Mouse (Mus musculus): Measurements from ENCODE around the gene Znfx1. TPM values are rescaled to one million over a fixed set of nuclear protein-coding genes. Genes with fewer than 3 reads are reported as not detected.

The Znfx1 gene
- polyA plus RNA-seq, 1 experiment from 2014 or later: 6.7 TPM

DNA sequence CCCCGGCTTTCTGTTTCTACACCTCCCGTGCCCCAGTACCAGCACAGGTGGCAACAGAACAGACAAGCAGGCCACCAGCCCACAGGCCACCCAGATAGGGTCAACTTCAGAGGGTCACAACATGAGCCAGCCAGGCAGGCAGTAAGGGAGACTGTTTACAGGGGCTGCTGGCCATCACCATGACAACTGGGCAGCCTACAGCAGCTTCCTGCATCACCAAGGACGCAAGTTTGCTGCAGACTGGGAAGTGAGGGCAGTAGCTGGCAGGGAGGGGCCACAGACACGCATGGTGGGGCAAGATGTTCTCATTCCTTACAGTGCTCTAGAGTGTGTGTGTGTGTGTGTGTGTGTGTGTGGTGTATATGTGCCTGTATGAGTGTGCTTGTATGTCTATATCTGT lies 18.8 kb upstream of the Znfx1 start:
- H3K4me2 ChIP-seq: no peak overlapping the region
- no peak overlapping the region for H3K27ac ChIP-seq
- peaks cover 16% of the 10 kb centered on the region for H3K4me1 ChIP-seq (replicated peaks)
- no peaks in the 10 kb centered on the region for H3K9me3 ChIP-seq
- WGBS: 31% methylated on average over 4 of the region's 4 CpGs
- H3K4me3 ChIP-seq (replicated peaks): no peak overlapping the region
- no peaks in the 10 kb centered on the region for H3K36me3 ChIP-seq
- H3K27me3 ChIP-seq: peaks cover 10% of the 10 kb centered on the region; the same call in 1 of the 2 replicates
- H3K9ac ChIP-seq (replicated peaks): 0 out of 2 replicates have a peak overlapping the region, but pooled peaks have one; percentile 6
- 0 out of 2 replicates have a peak, but pooled peaks have one; percentile 58 for ATAC-seq (ENCODE audit: insufficient number of reproducible peaks, insufficient read depth, low FRiP score, low TSS enrichment, low read depth)

DNA sequence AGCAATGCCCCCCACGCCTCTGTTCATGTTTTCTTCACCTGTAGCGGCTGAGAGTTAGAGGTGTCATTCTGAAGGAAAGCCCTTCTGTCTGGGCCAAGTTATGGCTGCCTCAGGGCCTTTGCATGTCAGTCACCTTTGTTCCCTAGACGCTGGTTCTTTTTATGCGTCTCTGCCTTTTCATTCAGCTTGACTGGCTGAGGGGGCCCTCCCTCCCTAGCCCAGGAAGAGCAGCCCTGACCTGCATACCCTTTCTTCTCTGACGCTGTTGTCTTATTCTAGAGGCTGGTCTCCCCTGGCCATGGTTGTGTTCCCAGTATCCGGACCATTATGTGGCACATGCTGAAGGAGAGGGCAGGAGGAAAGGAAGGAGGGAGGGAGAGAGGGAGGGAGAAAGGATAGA lies 18.3 kb upstream of the Znfx1 start:
- Histone ChIP-seq H3K36me3 (no peaks in the 10 kb centered on the region), H3K4me3 (replicated peaks) (no peak overlapping the region), H3K27me3 (peaks cover 10% of the 10 kb centered on the region; the same call in 1 of the 2 replicates), H3K4me1 (replicated peaks) (peaks cover 16% of the 10 kb centered on the region), H3K4me2 (no peak overlapping the region), H3K27ac (no peak overlapping the region), H3K9me3 (no peaks in the 10 kb centered on the region), H3K9ac (replicated peaks) (no peak overlapping the region)
- ATAC-seq (ENCODE audit: insufficient number of reproducible peaks, insufficient read depth, low FRiP score, low TSS enrichment, low read depth): no peak
- 67% methylated on average over 6 of the region's 6 CpGs for WGBS

- no peak for ATAC-seq (ENCODE audit: insufficient number of reproducible peaks, insufficient read depth, low FRiP score, low TSS enrichment, low read depth)
- 87% methylated on average over 3 of the region's 3 CpGs for WGBS
- peaks cover 16% of the 10 kb centered on the region for H3K4me1 ChIP-seq (replicated peaks)
- peaks cover 10% of the 10 kb centered on the region; the same call in 1 of the 2 replicates for H3K27me3 ChIP-seq
- H3K9me3 ChIP-seq: no peaks in the 10 kb centered on the region
- H3K9ac ChIP-seq (replicated peaks): no peak overlapping the region
- no peak overlapping the region for H3K4me2 ChIP-seq
- H3K36me3 ChIP-seq: no peaks in the 10 kb centered on the region
- no peak overlapping the region for H3K4me3 ChIP-seq (replicated peaks)
- no peak overlapping the region for H3K27ac ChIP-seq
Measured at GRCm38 (mm10) chr2:167080387-167080786, 17.6 kb upstream of the Znfx1 start.

DNA sequence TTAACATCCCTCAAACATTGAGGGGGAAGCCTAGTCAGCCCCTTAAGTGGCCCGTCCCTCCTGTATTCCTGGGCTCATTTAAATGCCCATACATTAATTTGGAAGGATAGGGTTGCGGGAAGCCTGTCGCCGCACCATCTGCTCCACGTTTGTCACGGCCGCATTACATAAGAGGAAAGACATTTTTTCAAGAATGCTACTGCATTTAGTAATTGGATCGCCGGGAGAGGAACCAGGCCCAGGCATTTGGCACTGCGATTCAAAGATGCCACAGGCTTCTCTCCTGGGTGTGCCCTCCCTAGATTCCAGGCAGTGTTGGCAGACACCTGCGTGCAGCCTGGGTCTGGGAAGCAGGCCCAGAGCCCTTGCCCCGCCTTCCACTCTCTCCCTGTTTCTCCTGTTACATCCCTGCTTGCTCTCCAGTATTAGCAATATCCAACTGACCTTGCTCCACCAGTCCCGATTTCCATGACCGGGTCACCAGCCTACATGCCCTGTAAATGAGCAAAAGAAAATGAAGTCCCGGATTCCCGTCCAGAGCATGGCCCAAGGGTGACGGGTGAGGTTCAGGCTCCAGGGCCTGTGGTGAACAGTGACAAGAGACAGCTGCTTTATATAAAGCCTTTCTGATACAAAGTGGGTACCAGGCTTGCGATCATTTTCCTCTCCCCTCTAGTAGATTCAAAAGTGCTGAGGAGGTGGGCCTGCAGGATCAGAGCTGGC lies 16.9 kb upstream of the Znfx1 start:
- peaks cover 16% of the 10 kb centered on the region for H3K4me1 ChIP-seq (replicated peaks)
- no peaks in the 10 kb centered on the region for H3K9me3 ChIP-seq
- no peak overlapping the region for H3K27ac ChIP-seq
- H3K27me3 ChIP-seq: peaks cover 10% of the 10 kb centered on the region; the same call in 1 of the 2 replicates
- H3K4me2 ChIP-seq: peak overlapping the region; percentile 4; the same call in 1 of the 2 replicates
- no peaks in the 10 kb centered on the region for H3K36me3 ChIP-seq
- WGBS: 56% methylated on average over 18 of the region's 18 CpGs
- ATAC-seq (ENCODE audit: insufficient number of reproducible peaks, insufficient read depth, low FRiP score, low TSS enrichment, low read depth): no peak
- no peak overlapping the region for H3K9ac ChIP-seq (replicated peaks)
- H3K4me3 ChIP-seq (replicated peaks): no peak overlapping the region

GRCm38 (mm10) chr2:167078931-167079495 lies 16.2 kb upstream of the Znfx1 start:
- 51% methylated on average over 9 of the region's 9 CpGs for WGBS
- no peak overlapping the region for H3K27ac ChIP-seq
- ATAC-seq (ENCODE audit: insufficient number of reproducible peaks, insufficient read depth, low FRiP score, low TSS enrichment, low read depth): no peak
- H3K4me2 ChIP-seq: no peak overlapping the region
- H3K4me1 ChIP-seq (replicated peaks): peaks cover 16% of the 10 kb centered on the region
- H3K9ac ChIP-seq (replicated peaks): no peak overlapping the region
- H3K9me3 ChIP-seq: no peaks in the 10 kb centered on the region
- no peak overlapping the region for H3K4me3 ChIP-seq (replicated peaks)
- no peaks in the 10 kb centered on the region for H3K36me3 ChIP-seq
- peaks cover 10% of the 10 kb centered on the region; the same call in 1 of the 2 replicates for H3K27me3 ChIP-seq

GRCm38 (mm10) chr2:167078486-167078885 lies 15.7 kb upstream of the Znfx1 start:
- H3K4me3 ChIP-seq (replicated peaks): no peak overlapping the region
- 34% methylated on average over 7 of the region's 7 CpGs for WGBS
- peaks cover 16% of the 10 kb centered on the region for H3K4me1 ChIP-seq (replicated peaks)
- H3K36me3 ChIP-seq: no peaks in the 10 kb centered on the region
- H3K9ac ChIP-seq (replicated peaks): no peak overlapping the region
- no peak for ATAC-seq (ENCODE audit: insufficient number of reproducible peaks, insufficient read depth, low FRiP score, low TSS enrichment, low read depth)
- H3K4me2 ChIP-seq: no peak overlapping the region
- H3K9me3 ChIP-seq: no peaks in the 10 kb centered on the region
- H3K27me3 ChIP-seq: peaks cover 10% of the 10 kb centered on the region; the same call in 1 of the 2 replicates
- no peak overlapping the region for H3K27ac ChIP-seq

DNA sequence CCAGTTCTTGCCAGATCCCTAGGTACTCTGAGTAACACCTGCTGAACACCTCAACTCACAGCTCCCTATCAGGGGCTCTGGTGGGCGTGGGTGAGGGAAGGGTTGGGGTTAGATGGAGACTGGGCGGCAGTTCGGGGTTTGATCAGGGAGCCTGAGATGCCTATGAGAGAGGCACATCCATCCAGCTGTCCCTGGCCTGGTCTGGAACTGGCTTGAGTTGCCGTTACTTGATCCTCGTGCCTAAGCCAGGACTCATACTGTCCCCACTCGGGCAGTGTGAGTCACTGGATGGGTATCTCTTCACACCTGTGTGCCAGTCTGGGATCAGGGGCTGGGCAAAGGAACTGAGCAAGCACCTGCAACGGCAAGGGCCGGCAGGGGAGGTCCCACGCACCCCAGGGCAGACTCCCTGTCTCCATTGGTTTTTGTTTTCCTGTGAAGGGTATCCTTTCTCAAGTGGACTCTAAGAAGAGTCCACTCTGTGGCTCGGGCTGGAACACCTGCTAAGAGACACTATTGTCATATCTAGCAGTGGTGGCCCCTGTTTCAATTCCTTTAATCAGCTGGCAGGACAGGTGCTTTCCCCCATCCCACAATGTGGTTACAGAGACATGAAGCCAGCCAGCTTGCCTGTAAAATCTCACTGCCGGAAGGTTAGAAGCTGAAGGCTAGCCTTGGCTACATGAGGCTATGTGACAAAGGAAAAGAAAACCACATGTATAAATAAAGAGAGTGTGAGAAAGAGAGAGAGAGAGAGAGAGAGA lies 14.6 kb upstream of the Znfx1 start:
- Histone ChIP-seq H3K4me3 (replicated peaks) (no peak overlapping the region), H3K4me2 (no peak overlapping the region), H3K4me1 (replicated peaks) (peaks cover 16% of the 10 kb centered on the region), H3K9me3 (no peaks in the 10 kb centered on the region), H3K9ac (replicated peaks) (no peak overlapping the region), H3K27ac (no peak overlapping the region), H3K27me3 (peaks cover 10% of the 10 kb centered on the region; the same call in 1 of the 2 replicates), H3K36me3 (no peaks in the 10 kb centered on the region)
- 85% methylated on average over 11 of the region's 11 CpGs for WGBS
- no peak for ATAC-seq (ENCODE audit: insufficient number of reproducible peaks, insufficient read depth, low FRiP score, low TSS enrichment, low read depth)

DNA sequence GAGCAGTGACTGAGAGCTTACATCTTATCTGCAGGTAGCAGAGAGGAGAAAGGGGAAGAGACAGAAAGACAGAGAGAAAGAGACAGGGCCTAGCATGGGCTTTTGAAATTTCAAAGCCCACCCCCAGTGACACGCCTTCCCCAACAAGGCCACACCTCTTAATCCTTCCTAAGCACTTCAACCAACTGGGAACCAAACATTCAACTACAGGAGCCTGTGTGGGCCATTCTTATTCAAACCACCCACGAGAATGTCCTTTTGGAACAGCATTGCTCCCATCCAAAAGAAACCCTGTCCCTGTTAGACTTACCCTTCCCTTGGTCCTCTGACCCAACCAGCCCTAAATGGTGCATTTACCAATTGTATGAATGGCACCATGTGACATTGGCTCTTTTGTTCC lies 13.9 kb upstream of the Znfx1 start:
- peaks cover 13% of the 10 kb centered on the region for H3K4me1 ChIP-seq (replicated peaks)
- 86% methylated on average over 2 of the region's 2 CpGs for whole genome bisulfite sequencing
- no peak for ATAC-seq (ENCODE audit: insufficient number of reproducible peaks, insufficient read depth, low FRiP score, low TSS enrichment, low read depth)
- H3K27ac ChIP-seq: no peak overlapping the region
- H3K4me2 ChIP-seq: no peak overlapping the region
- H3K27me3 ChIP-seq: peaks cover 10% of the 10 kb centered on the region; the same call in 1 of the 2 replicates
- H3K9me3 ChIP-seq: no peaks in the 10 kb centered on the region
- no peak overlapping the region for H3K9ac ChIP-seq (replicated peaks)
- no peaks in the 10 kb centered on the region for H3K36me3 ChIP-seq
- no peak overlapping the region for H3K4me3 ChIP-seq (replicated peaks)

DNA sequence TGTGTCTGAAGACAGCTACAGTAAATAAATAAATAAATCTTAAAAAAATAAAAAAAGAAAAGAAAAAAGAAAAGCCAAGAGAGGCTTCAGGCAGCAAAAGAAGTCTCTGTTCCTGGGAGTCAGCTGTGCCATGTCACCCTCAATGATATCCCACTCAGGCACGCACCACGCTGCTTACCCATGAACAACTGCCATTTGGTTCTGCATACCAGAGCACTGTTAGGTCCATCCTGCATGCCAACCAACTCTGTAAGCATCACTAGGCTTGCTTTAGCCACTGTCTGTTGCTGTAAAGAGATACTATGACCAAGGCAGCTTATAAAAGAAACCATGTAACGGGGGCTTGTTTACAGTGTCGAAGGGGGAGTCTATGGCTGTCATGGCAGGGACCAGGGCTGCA lies 13.5 kb upstream of the Znfx1 start:
- ATAC-seq (ENCODE audit: insufficient number of reproducible peaks, insufficient read depth, low FRiP score, low TSS enrichment, low read depth): no peak
- Histone ChIP-seq H3K4me3 (replicated peaks) (no peak overlapping the region), H3K4me1 (replicated peaks) (peaks cover 11% of the 10 kb centered on the region), H3K9ac (replicated peaks) (no peak overlapping the region), H3K4me2 (no peak overlapping the region), H3K9me3 (no peaks in the 10 kb centered on the region), H3K27me3 (peaks cover 10% of the 10 kb centered on the region; the same call in 1 of the 2 replicates), H3K36me3 (no peaks in the 10 kb centered on the region), H3K27ac (no peak overlapping the region)
- WGBS: 96% methylated on average over 4 of the region's 4 CpGs

DNA sequence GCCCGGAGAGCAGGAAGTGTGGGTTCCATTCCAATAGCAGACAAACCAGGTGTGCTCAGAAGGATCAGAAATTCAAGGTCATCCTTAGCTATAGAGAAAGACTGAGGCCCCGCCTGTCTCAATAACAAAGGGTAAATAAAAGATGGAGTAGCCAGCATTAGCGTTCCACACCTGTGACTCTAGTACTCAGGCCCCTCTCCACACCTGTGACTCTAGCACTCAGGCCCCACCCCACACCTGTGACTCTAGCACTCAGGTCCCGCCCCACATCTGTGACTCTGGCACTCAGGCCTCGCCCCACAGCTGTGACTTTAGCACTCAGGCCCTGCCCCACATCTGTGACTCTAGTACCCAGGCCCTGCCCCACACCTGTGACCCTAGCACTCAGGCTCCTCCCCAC lies 11.8 kb upstream of the Znfx1 start:
- H3K4me3 ChIP-seq (replicated peaks): no peak overlapping the region
- no peaks in the 10 kb centered on the region for H3K9me3 ChIP-seq
- no peak overlapping the region for H3K27ac ChIP-seq
- ATAC-seq (ENCODE audit: insufficient number of reproducible peaks, insufficient read depth, low FRiP score, low TSS enrichment, low read depth): no peak
- H3K4me2 ChIP-seq: no peak overlapping the region
- no peaks in the 10 kb centered on the region for H3K36me3 ChIP-seq
- 87% methylated on average over 5 of the region's 5 CpGs for WGBS
- peaks cover 10% of the 10 kb centered on the region; the same call in 1 of the 2 replicates for H3K27me3 ChIP-seq
- peaks cover 13% of the 10 kb centered on the region for H3K4me1 ChIP-seq (replicated peaks)
- no peak overlapping the region for H3K9ac ChIP-seq (replicated peaks)

All from limb, embryonic 12.5 days (tissue).